Mouse (Mus musculus): ENCODE data around the gene Snrnp48. TPM values are rescaled to one million over a fixed set of nuclear protein-coding genes. Genes with fewer than 3 reads are reported as not detected.

Snrnp48 gene
- polyA plus RNA-seq, 1 experiment from 2014 or later = 26.6 TPM

- no peak for ATAC-seq (ENCODE audit: low FRiP score)
- Histone ChIP-seq H3K9me3 (replicated peaks) (peaks cover 3% of the 10 kb centered on the region; the same call in 1 of the 2 replicates), H3K36me3 (no peaks in the 10 kb centered on the region), H3K4me3 (replicated peaks) (no peak overlapping the region), H3K9ac (replicated peaks) (no peak overlapping the region), H3K4me2 (no peak overlapping the region), H3K27me3 (replicated peaks) (no peaks in the 10 kb centered on the region), H3K27ac (replicated peaks) (no peak overlapping the region), H3K4me1 (no peaks in the 10 kb centered on the region)
- whole genome bisulfite sequencing = 91% methylated on average over 8 of the region's 8 CpGs
Observed at GRCm38 (mm10) chr13:38269055-38269692, 64.4 kb downstream of the Snrnp48 start.

GRCm38 (mm10) chr13:38272624-38273023 lies 67.9 kb downstream of the Snrnp48 start:
- no peak overlapping the region for H3K9ac ChIP-seq (replicated peaks)
- H3K9me3 ChIP-seq (replicated peaks) = no peaks in the 10 kb centered on the region
- 63% methylated on average over 3 of the region's 3 CpGs for WGBS
- H3K4me2 ChIP-seq = no peak overlapping the region
- H3K4me1 ChIP-seq = no peaks in the 10 kb centered on the region
- H3K4me3 ChIP-seq (replicated peaks) = no peak overlapping the region
- H3K27ac ChIP-seq (replicated peaks) = no peak overlapping the region
- ATAC-seq (ENCODE audit: low FRiP score) = no peak
- no peaks in the 10 kb centered on the region for H3K27me3 ChIP-seq (replicated peaks)
- no peaks in the 10 kb centered on the region for H3K36me3 ChIP-seq

Other genes with a start within 250 kb of the Snrnp48 start
- gene Ssr1, start 210.7 kb upstream of the Snrnp48 start, polyA plus RNA-seq (2015; fragmentation: Nextera tagmentation; extraction: Ambion mirVana) = 64.5 and 67.1 TPM in 2 replicates
- 51.7 and 54.4 TPM in 2 replicates for gene Riok1, start 167.9 kb upstream of the Snrnp48 start, polyA plus RNA-seq (2015; fragmentation: Nextera tagmentation; extraction: Ambion mirVana)
- gene Cage1, start 167.9 kb upstream of the Snrnp48 start, polyA plus RNA-seq (2015; fragmentation: Nextera tagmentation; extraction: Ambion mirVana) = 2.0 and 2.6 TPM in 2 replicates
- gene Dsp, start 53.6 kb upstream of the Snrnp48 start, polyA plus RNA-seq (2015; fragmentation: Nextera tagmentation; extraction: Ambion mirVana) = 0.23 and 5.3 TPM in 2 replicates
- 2.5 and 3.1 TPM in 2 replicates for gene Bmp6, start 140.2 kb downstream of the Snrnp48 start, polyA plus RNA-seq (2015; fragmentation: Nextera tagmentation; extraction: Ambion mirVana)